Mouse (Mus musculus): ENCODE measurements around the gene Cramp1l.

Cramp1l gene

GRCm38 (mm10) chr17:25015655-25016291 is at the start of gene Cramp1l, which contains the start of gene Ift140:
Gene Cramp1l (minus strand): TSS chr17:25015788.
Gene Ift140 (plus strand): TSS chr17:25016085.
- peak; percentile 100 for DNase-seq (ENCODE audit: low read depth, low spot score)

- no peak for DNase-seq (ENCODE audit: low read depth, low spot score)
Observed at GRCm38 (mm10) chr17:25065189-25065588, 49.6 kb upstream of the Cramp1l start.

- no peak for DNase-seq (ENCODE audit: low read depth, low spot score)
Observed at GRCm38 (mm10) chr17:25064351-25064750, 48.8 kb upstream of the Cramp1l start.

- DNase-seq (ENCODE audit: low read depth, low spot score): no peak
Observed at GRCm38 (mm10) chr17:25063872-25064271, 48.3 kb upstream of the Cramp1l start.

- no peak for DNase-seq (ENCODE audit: low read depth, low spot score)
Observed at GRCm38 (mm10) chr17:25063261-25063660, 47.7 kb upstream of the Cramp1l start.

- DNase-seq (ENCODE audit: low read depth, low spot score): no peak
Observed at GRCm38 (mm10) chr17:25057041-25057440, 41.5 kb upstream of the Cramp1l start.

- DNase-seq (ENCODE audit: low read depth, low spot score): peak; percentile 58
Observed at GRCm38 (mm10) chr17:25053274-25053673, 37.7 kb upstream of the Cramp1l start.

- DNase-seq (ENCODE audit: low read depth, low spot score): peak; percentile 31
Observed at GRCm38 (mm10) chr17:25047143-25047542, 31.6 kb upstream of the Cramp1l start.

- no peak for DNase-seq (ENCODE audit: low read depth, low spot score)
Observed at GRCm38 (mm10) chr17:25045281-25045680, 29.7 kb upstream of the Cramp1l start.

- no peak for DNase-seq (ENCODE audit: low read depth, low spot score)
Observed at GRCm38 (mm10) chr17:25044879-25045278, 29.3 kb upstream of the Cramp1l start.

GRCm38 (mm10) chr17:25036183-25036582 is 20.6 kb upstream of the Cramp1l start:
- peak; percentile 31 for DNase-seq (ENCODE audit: low read depth, low spot score)

GRCm38 (mm10) chr17:25016292-25017132 is 924 bp upstream of the Cramp1l start:
- peak; percentile 94 for DNase-seq (ENCODE audit: low read depth, low spot score)

- DNase-seq (ENCODE audit: low read depth, low spot score): peak; percentile 66
Observed at GRCm38 (mm10) chr17:25014841-25015570, 582 bp downstream of the Cramp1l start.

- DNase-seq (ENCODE audit: low read depth, low spot score): peak; percentile 8
Observed at GRCm38 (mm10) chr17:25013606-25014501, 1.7 kb downstream of the Cramp1l start.

- DNase-seq (ENCODE audit: low read depth, low spot score): no peak
Observed at GRCm38 (mm10) chr17:25007480-25007879, 8.1 kb downstream of the Cramp1l start.

GRCm38 (mm10) chr17:25005102-25005501 is 10.5 kb downstream of the Cramp1l start:
- no peak for DNase-seq (ENCODE audit: low read depth, low spot score)

GRCm38 (mm10) chr17:24994721-24995120 is 20.9 kb downstream of the Cramp1l start:
- DNase-seq (ENCODE audit: low read depth, low spot score): no peak

- peak; percentile 74 for DNase-seq (ENCODE audit: low read depth, low spot score)
Observed at GRCm38 (mm10) chr17:24987221-24987620, 28.4 kb downstream of the Cramp1l start.

GRCm38 (mm10) chr17:24960852-24961715 is 54.5 kb downstream of the Cramp1l start:
- no peak for DNase-seq (ENCODE audit: low read depth, low spot score)
